Mouse (Mus musculus): Measurements from ENCODE around the gene Tefm. TPM values are rescaled to one million over a fixed set of nuclear protein-coding genes. Genes with fewer than 3 reads are reported as not detected.

The Tefm gene
- polyA plus RNA-seq, 1 experiment: 2.2 TPM

GRCm38 (mm10) chr11:80181021-80181749, 39.2 kb upstream of the Tefm start:
- Histone ChIP-seq H3K4me3 (ENCODE audit: extremely low read depth, insufficient read depth, insufficient read length) (no peak overlapping the region), H3K4me1 (ENCODE audit: control insufficient read depth, insufficient read depth, insufficient read length) (no peaks in the 10 kb centered on the region), H3K27me3 (ENCODE audit: control insufficient read depth, insufficient read depth, low read length) (no peaks in the 10 kb centered on the region), H3K27ac (ENCODE audit: insufficient read depth, low read length) (no peak overlapping the region), H3K36me3 (ENCODE audit: control insufficient read depth, insufficient read depth, low read length) (no peaks in the 10 kb centered on the region)
- TF ChIP-seq CTCF (IDR thresholded peaks at IDR 0.05; ENCODE audit: extremely low read depth, insufficient read depth, insufficient read length, insufficient replicate concordance) (no peak), POLR2A (IDR thresholded peaks at IDR 0.05; ENCODE audit: low read depth, low read length) (no peak)
- 72% methylated on average over 5 of the region's 5 CpGs for WGBS
- DNase-seq (ENCODE audit: low read depth in 1 of 2, low spot score in 2 of 2): no peak

DNA sequence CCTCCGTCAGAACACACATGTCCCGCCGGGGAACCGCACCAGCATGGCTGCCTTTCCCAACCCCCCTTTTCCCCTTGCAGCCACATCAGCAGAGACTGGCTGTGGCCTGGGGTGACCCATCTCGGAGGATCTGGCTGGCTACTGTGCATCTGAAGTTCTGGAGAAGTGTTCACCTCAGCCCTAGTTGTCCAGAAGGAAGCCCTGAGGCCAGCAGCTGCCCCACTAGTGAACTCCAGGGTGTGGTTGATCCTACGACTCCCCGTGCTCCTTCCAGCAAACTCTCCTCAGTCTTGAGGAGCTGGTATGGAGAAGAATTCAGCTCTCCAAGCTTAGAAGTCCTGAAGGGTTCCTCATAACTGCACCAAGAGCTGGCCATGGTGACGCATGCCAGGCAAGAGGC, 36.3 kb upstream of the Tefm start:
- TF ChIP-seq POLR2A (IDR thresholded peaks at IDR 0.05; ENCODE audit: low read depth, low read length) (no peak), CTCF (IDR thresholded peaks at IDR 0.05; ENCODE audit: extremely low read depth, insufficient read depth, insufficient read length, insufficient replicate concordance) (no peak)
- 86% methylated on average over 8 of the region's 8 CpGs for WGBS
- H3K4me1 ChIP-seq (ENCODE audit: control insufficient read depth, insufficient read depth, insufficient read length): no peaks in the 10 kb centered on the region
- no peak overlapping the region for H3K4me3 ChIP-seq (ENCODE audit: extremely low read depth, insufficient read depth, insufficient read length)
- H3K36me3 ChIP-seq (ENCODE audit: control insufficient read depth, insufficient read depth, low read length): no peaks in the 10 kb centered on the region
- no peak for DNase-seq (ENCODE audit: low read depth in 1 of 2, low spot score in 2 of 2)
- H3K27me3 ChIP-seq (ENCODE audit: control insufficient read depth, insufficient read depth, low read length): no peaks in the 10 kb centered on the region
- peak overlapping the region; percentile 76 for H3K27ac ChIP-seq (ENCODE audit: insufficient read depth, low read length)

DNA sequence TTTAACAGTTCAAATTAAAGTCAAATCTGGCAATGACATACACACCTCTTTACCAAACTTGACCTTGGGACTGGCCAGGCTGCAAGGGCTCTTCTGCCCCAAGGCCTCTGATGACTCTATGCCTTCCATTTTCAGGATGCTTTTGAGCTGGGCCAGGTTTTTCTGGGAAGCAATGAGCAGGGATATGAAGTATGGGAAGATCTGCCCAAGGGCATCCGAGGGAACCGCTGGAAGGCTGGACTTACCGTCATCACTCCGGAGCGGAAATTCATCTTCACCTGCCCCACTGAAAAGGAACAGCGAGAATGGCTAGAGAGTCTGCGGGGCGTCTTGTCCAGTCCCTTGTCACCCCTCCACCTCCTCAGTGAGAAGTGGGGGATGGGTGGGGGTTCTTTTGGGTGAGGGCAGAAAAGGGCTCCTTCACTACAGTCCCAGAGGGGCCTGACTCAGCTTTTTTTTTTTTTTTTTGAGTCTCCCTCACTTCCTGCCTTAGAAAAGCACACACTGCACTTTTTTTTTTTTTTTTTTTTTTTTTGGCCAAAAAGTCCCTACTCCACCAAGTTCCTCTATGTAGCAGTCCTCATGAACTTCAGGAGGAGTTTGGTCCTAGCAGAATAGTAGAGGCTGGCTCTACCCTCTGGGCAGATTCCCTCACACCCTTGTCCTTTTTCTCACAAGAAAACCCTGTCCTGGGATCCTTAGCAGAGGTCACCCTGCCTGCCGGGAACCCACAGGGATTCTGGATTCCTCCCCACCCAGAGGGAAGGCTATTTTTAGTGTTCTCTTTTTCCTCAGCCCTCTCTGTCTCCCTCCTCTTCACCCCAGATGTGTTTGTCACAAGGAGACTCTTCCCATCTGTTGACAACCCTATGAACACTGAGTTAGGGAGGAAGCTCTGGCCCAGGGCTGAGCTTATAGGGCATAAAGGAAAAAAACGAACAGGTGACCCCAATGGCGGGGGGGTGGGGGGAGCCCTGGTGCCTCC, 35.2 kb upstream of the Tefm start:
- Histone ChIP-seq H3K4me3 (ENCODE audit: extremely low read depth, insufficient read depth, insufficient read length) (no peak overlapping the region), H3K4me1 (ENCODE audit: control insufficient read depth, insufficient read depth, insufficient read length) (no peaks in the 10 kb centered on the region), H3K27ac (ENCODE audit: insufficient read depth, low read length) (peak overlapping the region; percentile 76), H3K36me3 (ENCODE audit: control insufficient read depth, insufficient read depth, low read length) (no peaks in the 10 kb centered on the region), H3K27me3 (ENCODE audit: control insufficient read depth, insufficient read depth, low read length) (no peaks in the 10 kb centered on the region)
- WGBS: 60% methylated on average over 11 of the region's 11 CpGs
- DNase-seq (ENCODE audit: low read depth in 1 of 2, low spot score in 2 of 2): no peak
- TF ChIP-seq CTCF (IDR thresholded peaks at IDR 0.05; ENCODE audit: extremely low read depth, insufficient read depth, insufficient read length, insufficient replicate concordance) (no peak), POLR2A (IDR thresholded peaks at IDR 0.05; ENCODE audit: low read depth, low read length) (no peak)

DNA sequence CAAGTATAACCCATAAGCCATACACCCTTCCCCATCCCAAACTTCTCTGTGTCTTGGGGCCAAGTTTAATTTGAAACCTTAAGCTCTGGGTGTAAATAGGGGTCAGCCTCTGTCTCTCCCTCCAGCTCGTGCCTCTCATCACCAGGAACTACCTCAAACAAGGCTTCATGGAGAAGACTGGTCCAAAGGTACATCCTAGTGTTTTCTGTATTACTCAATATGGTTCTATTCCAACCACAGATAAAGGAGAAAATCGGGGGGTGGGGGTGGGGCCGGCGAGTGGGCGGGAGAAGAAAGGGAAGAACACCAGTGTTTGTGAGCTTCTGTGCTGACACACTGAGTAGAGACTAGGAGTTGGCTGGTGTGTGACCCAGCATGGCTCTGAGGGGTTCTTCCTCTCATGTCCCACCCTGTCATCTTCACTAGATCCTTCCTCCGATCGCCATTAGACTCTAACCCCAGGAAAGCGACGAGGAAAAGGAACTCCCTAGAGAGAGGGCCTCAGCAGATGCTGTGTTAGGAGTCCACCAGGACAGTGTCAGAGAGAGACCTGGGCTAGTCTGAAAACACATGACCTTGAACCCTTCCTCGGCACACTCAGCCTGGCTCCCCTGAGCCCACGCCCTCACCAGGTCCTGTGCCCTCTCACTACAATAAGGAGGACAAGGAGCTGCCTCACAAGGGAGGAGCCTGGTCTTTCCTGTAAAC, 32.1 kb upstream of the Tefm start:
- H3K27me3 ChIP-seq (ENCODE audit: control insufficient read depth, insufficient read depth, low read length): no peaks in the 10 kb centered on the region
- no peak for DNase-seq (ENCODE audit: low read depth in 1 of 2, low spot score in 2 of 2)
- 75% methylated on average over 11 of the region's 11 CpGs for WGBS
- H3K4me3 ChIP-seq (ENCODE audit: extremely low read depth, insufficient read depth, insufficient read length): no peak overlapping the region
- H3K36me3 ChIP-seq (ENCODE audit: control insufficient read depth, insufficient read depth, low read length): no peaks in the 10 kb centered on the region
- no peak overlapping the region for H3K27ac ChIP-seq (ENCODE audit: insufficient read depth, low read length)
- peaks cover 4% of the 10 kb centered on the region for H3K4me1 ChIP-seq (ENCODE audit: control insufficient read depth, insufficient read depth, insufficient read length)
- TF ChIP-seq POLR2A (IDR thresholded peaks at IDR 0.05; ENCODE audit: low read depth, low read length) (no peak), CTCF (IDR thresholded peaks at IDR 0.05; ENCODE audit: extremely low read depth, insufficient read depth, insufficient read length, insufficient replicate concordance) (no peak)

GRCm38 (mm10) chr11:80171884-80172283, 29.9 kb upstream of the Tefm start:
- H3K4me3 ChIP-seq (ENCODE audit: extremely low read depth, insufficient read depth, insufficient read length): no peak overlapping the region
- peaks cover 12% of the 10 kb centered on the region for H3K4me1 ChIP-seq (ENCODE audit: control insufficient read depth, insufficient read depth, insufficient read length)
- 76% methylated on average over 4 of the region's 4 CpGs for WGBS
- H3K27ac ChIP-seq (ENCODE audit: insufficient read depth, low read length): peak overlapping the region; percentile 35; the same call in 1 of the 2 replicates
- no peaks in the 10 kb centered on the region for H3K27me3 ChIP-seq (ENCODE audit: control insufficient read depth, insufficient read depth, low read length)
- DNase-seq (ENCODE audit: low read depth in 1 of 2, low spot score in 2 of 2): no peak
- no peak for TF ChIP-seq CTCF (IDR thresholded peaks at IDR 0.05; ENCODE audit: extremely low read depth, insufficient read depth, insufficient read length, insufficient replicate concordance)
- TF ChIP-seq POLR2A (IDR thresholded peaks at IDR 0.05; ENCODE audit: low read depth, low read length): no peak
- no peaks in the 10 kb centered on the region for H3K36me3 ChIP-seq (ENCODE audit: control insufficient read depth, insufficient read depth, low read length)

DNA sequence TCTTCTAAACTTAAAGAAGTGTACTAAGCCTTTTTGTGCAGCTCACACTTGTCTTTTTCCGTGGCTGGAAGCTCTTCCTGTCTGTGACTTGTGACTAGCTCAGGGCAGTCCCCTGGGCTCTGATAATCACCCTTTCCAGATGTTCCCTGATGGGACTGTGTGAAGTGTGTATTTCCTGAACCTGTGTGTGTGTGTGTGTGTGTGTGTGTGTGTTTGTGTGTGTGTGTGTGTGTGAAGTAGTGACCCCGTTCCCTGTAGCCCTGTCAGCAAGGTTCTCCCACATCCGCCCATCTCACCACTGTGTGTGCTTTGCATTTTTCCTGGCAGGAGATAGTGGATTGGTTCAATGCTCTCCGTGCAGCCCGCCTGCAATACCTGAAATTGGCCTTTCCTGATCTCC, 28.4 kb upstream of the Tefm start:
- Histone ChIP-seq H3K36me3 (ENCODE audit: control insufficient read depth, insufficient read depth, low read length) (no peaks in the 10 kb centered on the region), H3K27me3 (ENCODE audit: control insufficient read depth, insufficient read depth, low read length) (no peaks in the 10 kb centered on the region), H3K27ac (ENCODE audit: insufficient read depth, low read length) (peak overlapping the region; percentile 71; the same call in 1 of the 2 replicates), H3K4me3 (ENCODE audit: extremely low read depth, insufficient read depth, insufficient read length) (no peak overlapping the region), H3K4me1 (ENCODE audit: control insufficient read depth, insufficient read depth, insufficient read length) (peaks cover 12% of the 10 kb centered on the region)
- WGBS: 69% methylated on average over 5 of the region's 5 CpGs
- no peak for TF ChIP-seq CTCF (IDR thresholded peaks at IDR 0.05; ENCODE audit: extremely low read depth, insufficient read depth, insufficient read length, insufficient replicate concordance)
- TF ChIP-seq POLR2A (IDR thresholded peaks at IDR 0.05; ENCODE audit: low read depth, low read length): no peak
- no peak for DNase-seq (ENCODE audit: low read depth in 1 of 2, low spot score in 2 of 2)
